Mouse (Mus musculus) cerebellum, adult 9-11 months (tissue): ENCODE measurements around the gene Olfr578.

ENCODE experiments used
- DNase-seq: peaks from one replicate; pipeline ENCODE4 v3.0.0; 2022

Olfr578 gene

DNA sequence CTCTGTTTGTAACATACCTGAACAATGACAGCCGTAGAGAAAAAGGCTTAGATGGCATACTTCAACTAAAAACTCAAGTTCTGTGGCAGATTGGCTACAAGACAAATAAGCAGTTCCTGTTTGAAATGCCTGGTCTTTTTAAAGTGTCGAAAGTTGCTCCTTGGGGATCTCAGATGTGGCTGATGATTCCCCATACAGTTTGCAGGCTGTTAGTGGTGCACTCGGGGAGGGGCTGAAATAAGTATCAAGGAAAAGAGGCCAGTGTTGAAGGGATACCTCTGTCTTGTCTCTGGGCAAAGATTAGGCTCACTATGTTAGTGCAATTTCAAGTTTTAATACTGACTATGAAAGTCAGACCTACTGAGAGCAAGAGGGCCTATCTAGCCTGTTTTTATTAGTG lies at the start of gene Olfr578:
Gene Olfr578 (minus strand): TSS at position 101 of the 400 bp plus-strand sequence.
- no peak for DNase-seq

DNA sequence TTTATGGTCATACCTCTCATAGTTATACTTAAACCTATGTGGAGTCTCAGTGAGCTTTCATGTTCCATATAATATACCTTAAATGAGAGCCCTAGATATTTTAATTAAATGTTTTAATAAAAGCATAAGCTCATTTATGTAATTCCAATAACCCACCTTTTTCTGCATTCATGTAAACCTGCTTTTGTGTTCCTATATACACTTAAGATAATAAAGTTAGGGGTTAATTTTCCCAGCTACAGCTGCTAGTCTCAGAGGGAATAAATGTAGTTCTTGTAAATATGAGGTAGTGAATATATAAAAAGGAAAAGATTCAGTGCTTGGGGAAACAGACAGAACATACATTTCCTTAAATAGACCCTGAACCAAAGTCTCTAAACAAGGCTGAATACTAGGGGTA lies 48.6 kb upstream of the Olfr578 start, which contains the start of gene Olfr582:
Gene Olfr582 (plus strand): TSS at position 301 of the 400 bp plus-strand sequence.
- no peak for DNase-seq

DNA sequence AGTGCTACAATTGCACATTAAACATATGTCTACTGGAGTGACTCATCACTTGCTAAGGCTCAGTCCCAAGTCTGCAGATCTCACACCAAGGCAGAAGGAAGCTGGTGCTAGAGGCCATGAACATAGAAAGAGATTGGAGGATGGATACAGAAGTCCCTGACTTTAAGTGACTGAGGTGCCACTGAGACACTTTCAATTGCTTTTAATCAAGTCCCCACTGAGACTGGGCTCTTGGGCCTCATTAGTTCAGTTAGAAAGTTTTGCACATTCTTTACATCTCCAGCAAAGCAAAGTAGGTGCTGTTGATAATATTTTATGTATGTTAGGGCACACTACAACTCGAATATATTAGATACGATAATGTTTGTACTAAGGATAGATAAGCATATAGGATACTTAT lies 13.3 kb downstream of the Olfr578 start, which contains the start of gene Olfr577:
Gene Olfr577 (minus strand): TSS at position 101 of the 400 bp plus-strand sequence.
- no peak for DNase-seq

DNA sequence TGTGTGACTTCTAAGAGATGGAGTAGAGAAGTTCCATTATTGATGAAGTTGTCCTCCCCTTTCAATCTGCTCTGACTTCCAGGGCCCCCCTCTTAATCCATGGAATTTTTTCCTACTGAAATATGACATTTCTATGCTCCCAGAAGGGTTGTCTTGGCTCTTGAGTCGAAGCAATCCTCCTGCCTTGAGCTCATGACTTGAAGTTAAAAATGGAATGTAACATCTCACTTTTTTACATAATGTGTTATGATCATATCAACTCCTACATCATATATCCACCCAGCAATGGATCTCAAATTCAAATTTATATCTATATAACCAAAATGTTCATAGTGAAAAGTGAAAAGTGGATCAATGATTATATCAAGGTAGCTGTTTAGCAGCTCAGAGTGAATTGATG lies 14.7 kb downstream of the Olfr578 start:
- no peak for DNase-seq

DNA sequence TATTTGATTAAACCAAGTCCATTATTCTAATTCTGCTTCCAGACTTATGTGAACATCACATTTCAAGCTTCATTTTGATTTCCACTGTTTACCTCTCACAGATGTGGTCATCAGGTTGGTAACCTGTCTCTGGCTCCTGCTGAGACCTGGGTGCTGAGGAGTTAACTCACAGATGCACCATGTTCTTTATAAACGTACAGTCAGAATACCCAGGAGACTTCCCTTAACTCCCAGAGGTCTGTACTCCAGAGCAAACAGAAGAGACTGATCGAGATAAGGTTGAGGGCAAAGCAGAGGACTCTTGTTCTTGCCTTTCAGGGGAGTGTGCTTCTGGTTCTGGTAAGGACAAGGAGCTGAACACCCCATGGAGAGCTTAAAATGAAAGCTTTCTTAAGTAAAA lies 26.8 kb downstream of the Olfr578 start, which contains the start of gene Olfr576:
Gene Olfr576 (plus strand): TSS at position 301 of the 400 bp plus-strand sequence.
- DNase-seq, result no peak

DNA sequence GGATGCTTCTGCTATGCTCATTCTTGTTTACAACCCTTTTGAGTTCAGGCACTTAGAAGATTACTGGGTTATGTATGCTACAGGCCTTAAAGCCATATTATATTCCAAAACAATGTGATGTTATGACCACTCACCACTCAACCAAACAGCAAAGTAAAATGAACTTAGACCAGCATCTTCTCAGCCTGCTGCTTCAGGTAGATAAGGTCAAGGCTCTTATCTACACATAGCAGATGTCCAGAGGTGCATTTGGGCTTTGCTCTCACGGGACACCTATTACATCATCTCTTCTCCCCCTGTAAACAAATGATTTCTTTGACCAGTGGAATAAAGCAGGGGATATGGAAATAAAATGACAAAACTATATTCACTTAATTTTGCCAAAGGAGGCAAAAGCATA lies 30.5 kb downstream of the Olfr578 start, which contains the start of gene Olfr575:
Gene Olfr575 (minus strand): TSS at position 183 of the 400 bp plus-strand sequence.
- DNase-seq, result no peak

DNA sequence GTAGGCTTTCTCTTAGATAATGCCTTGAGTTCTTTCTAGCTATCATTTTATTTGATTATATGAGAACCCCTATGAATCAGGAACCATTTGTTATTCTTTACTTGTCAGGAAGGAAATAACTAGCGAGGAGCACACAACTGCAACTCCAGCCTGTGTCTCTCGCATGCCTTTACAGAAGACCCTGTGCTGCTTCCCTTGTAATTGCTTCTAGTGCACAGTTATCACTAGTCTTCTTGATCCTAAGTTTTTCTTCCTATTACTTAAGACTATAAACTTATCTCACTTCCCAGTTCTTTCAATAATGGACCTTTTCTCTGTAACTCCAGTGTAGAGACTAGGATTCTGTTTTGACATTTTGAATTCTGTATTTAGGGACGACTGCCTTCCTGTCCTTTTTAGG lies 31.0 kb downstream of the Olfr578 start:
- DNase-seq, result no peak

DNA sequence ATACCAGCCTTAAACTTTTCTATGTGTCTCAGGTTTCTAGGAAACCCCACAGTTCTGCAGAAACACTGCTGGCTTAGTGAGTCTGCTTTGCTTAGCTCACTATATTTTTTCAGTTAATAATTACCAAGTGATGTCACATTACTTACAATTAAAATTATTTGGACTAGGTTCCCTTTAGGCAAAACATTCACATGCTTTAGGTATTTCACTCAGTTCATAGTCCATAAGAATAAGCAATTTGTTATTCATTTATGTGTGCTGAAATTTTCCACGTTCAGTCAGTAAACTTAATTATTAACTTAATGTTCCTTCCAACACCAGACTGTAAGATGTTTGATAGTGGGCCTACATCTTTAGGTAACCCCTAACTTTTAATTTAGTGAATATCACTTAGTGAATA lies 38.4 kb downstream of the Olfr578 start:
- no peak for DNase-seq

DNA sequence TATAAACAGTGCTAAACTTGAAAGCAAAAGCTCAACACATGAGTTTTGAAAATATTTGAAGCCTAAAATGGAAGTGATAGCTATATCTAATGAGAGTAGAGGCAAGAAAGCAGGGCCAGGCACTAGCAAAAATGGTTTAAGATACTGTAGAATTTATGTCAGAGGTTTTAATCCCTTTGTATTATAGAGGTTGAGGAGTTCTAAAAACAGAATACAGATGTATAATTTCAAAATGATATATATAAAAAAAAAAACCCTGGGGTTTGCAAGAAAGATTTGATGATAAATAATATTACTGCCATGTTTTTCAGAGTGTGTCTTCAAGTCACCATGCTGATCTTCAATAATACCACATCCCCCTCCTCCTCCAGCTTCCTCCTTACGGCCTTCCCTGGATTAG lies 41.0 kb downstream of the Olfr578 start, which contains the start of gene Olfr574:
Gene Olfr574 (plus strand): TSS at position 301 of the 400 bp plus-strand sequence.
- DNase-seq, result no peak

DNA sequence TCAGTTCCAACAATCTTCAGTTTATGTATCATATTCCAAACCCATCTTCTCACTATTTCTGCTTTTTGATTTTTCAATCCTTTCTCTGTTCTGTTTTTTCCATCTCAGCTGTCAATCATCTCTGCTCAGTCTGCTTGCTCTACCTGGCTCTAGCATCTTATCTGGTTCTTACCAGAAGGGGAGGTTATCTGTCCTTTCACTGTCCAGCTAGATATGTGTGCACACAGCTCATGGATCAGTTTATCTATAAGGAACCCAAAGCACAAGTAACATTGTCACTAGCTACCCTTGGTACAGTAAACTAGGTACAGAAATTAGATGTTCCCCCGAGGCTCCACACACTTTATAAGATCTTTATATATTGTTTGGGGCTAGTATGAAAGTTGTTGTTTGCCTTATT lies 45.7 kb downstream of the Olfr578 start:
- DNase-seq, result no peak

DNA sequence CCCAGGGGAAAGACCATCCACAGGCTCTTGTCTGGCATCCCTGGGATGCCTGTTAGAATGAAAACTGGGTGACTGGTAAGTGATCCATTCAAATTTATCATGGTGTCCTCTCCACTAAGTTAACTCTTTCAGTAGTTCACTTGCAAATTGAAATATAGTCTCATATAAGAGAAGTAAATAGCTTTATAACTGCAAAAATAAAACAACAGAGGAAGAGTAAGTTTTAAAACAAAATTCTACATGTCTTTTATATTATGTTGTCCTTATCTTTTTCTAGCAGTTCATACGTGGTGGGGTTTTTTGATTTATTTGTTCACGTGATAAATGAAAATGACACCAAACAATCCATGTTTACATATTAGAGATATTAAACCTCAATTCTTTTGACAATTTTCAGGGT lies 46.6 kb downstream of the Olfr578 start, which contains the start of gene Olfr573-ps1:
Gene Olfr573-ps1 (minus strand): TSS at position 101 of the 400 bp plus-strand sequence.
- DNase-seq, result no peak
